Mouse (Mus musculus) C2C12 (cell line): Measurements from ENCODE around the gene Trpm8. TPM values are rescaled to one million over a fixed set of nuclear protein-coding genes. Genes with fewer than 3 reads are reported as not detected.

Experiments used
- H3K27me3 ChIP-seq: one replicate; pipeline ENCODE4 v1.6.1; 2011; ENCODE audit not compliant: control insufficient read depth, insufficient read depth, insufficient read length
- H3K36me3 ChIP-seq: one replicate; pipeline ENCODE4 v1.6.1; 2011; ENCODE audit not compliant: control insufficient read depth, insufficient read depth
- H3K4me3 ChIP-seq: one replicate; pipeline ENCODE4 v1.5.1; 2011; ENCODE audit warnings: mild to moderate bottlenecking, control low read depth; ENCODE audit not compliant: poor library complexity, insufficient read depth, severe bottlenecking
- H3K79me2 ChIP-seq: one replicate; pipeline ENCODE4 v1.6.1; 2011; ENCODE audit not compliant: control insufficient read depth, insufficient read depth
- H3K79me3 ChIP-seq: one replicate; pipeline ENCODE4 v1.6.1; 2011; ENCODE audit warnings: low read depth, control low read depth
- H3ac ChIP-seq: one replicate; pipeline ENCODE3; 2011; ENCODE audit warnings: low read depth; ENCODE audit not compliant: control insufficient read depth, insufficient read length
- CEBPB ChIP-seq: IDR thresholded peaks from one replicate; pipeline ENCODE4 v1.6.1; 2011; ENCODE audit warnings: low read depth, mild to moderate bottlenecking, control low read depth, moderate library complexity
- CTCF ChIP-seq: IDR thresholded peaks from one replicate; pipeline ENCODE4 v1.5.1; 2011; ENCODE audit not compliant: control insufficient read depth, insufficient read depth, insufficient read length
- FOSL1 ChIP-seq: IDR thresholded peaks from one replicate; pipeline ENCODE4 v1.8.0; 2011; ENCODE audit warnings: mild to moderate bottlenecking, low read length; ENCODE audit not compliant: poor library complexity, insufficient read depth, severe bottlenecking
- MAX ChIP-seq: IDR thresholded peaks from one replicate; pipeline ENCODE4 v1.6.1; 2011; ENCODE audit warnings: mild to moderate bottlenecking, control low read depth
- MYOD1 ChIP-seq: IDR thresholded peaks from one replicate; pipeline ENCODE4 v1.6.1; 2011; ENCODE audit warnings: low read depth; ENCODE audit not compliant: control insufficient read depth, insufficient read length
- MYOG ChIP-seq: IDR thresholded peaks from one replicate; pipeline ENCODE4 v1.6.1; 2011; ENCODE audit not compliant: control insufficient read depth, insufficient read length; ENCODE audit errors: extremely low read depth
- USF1 ChIP-seq: IDR thresholded peaks from one replicate; pipeline ENCODE4 v1.6.1; 2011; ENCODE audit warnings: low read depth, mild to moderate bottlenecking, control low read depth, moderate library complexity
- polyA plus RNA-seq: library from polyadenylated mRNA; unstranded; fragments of >200 nt; fragmentation: generic; extraction: Trizol; gene quantifications from one replicate; pipeline ENCODE4 v1.2.1, GENCODE M21; 2012; ENCODE audit warnings: missing spikeins

Trpm8 gene
- polyA plus RNA-seq, 1 experiment, result 0.02 TPM

GRCm38 (mm10) chr1:88339481-88339880, 62.0 kb downstream of the Trpm8 start:
- Histone ChIP-seq H3K36me3 (no peaks in the 10 kb centered on the region), H3K79me3 (no peaks in the 10 kb centered on the region), H3ac (no peak overlapping the region), H3K27me3 (peaks cover 9% of the 10 kb centered on the region), H3K4me3 (no peak overlapping the region), H3K79me2 (no peaks in the 10 kb centered on the region)
- TF ChIP-seq MYOG (no peak), CEBPB (no peak), CTCF (no peak), MYOD1 (no peak), USF1 (no peak), FOSL1 (no peak), MAX (no peak)

- no peaks in the 10 kb centered on the region for H3K36me3 ChIP-seq
- H3ac ChIP-seq, result no peak overlapping the region
- no peaks in the 10 kb centered on the region for H3K79me2 ChIP-seq
- H3K27me3 ChIP-seq, result peaks cover under 1% of the 10 kb centered on the region
- no peaks in the 10 kb centered on the region for H3K79me3 ChIP-seq
- no peak overlapping the region for H3K4me3 ChIP-seq
- no peak for TF ChIP-seq MAX
- TF ChIP-seq FOSL1, result no peak
- TF ChIP-seq CTCF, result no peak
- no peak for TF ChIP-seq MYOD1
- TF ChIP-seq MYOG, result no peak
- no peak for TF ChIP-seq CEBPB
- no peak for TF ChIP-seq USF1
Measured at GRCm38 (mm10) chr1:88342615-88343014, 65.2 kb downstream of the Trpm8 start.

- Histone ChIP-seq H3K36me3 (no peaks in the 10 kb centered on the region), H3K4me3 (no peak overlapping the region), H3K79me3 (no peaks in the 10 kb centered on the region), H3K79me2 (no peaks in the 10 kb centered on the region), H3ac (no peak overlapping the region), H3K27me3 (no peaks in the 10 kb centered on the region)
- TF ChIP-seq CTCF, result no peak
- peak; percentile 72 for TF ChIP-seq FOSL1
- peak; percentile 88 for TF ChIP-seq CEBPB
- no peak for TF ChIP-seq USF1
- TF ChIP-seq MYOD1, result peak; percentile 75
- no peak for TF ChIP-seq MAX
- TF ChIP-seq MYOG, result no peak
Measured at GRCm38 (mm10) chr1:88345580-88345979, 68.1 kb downstream of the Trpm8 start.

GRCm38 (mm10) chr1:88348496-88349005, 71.1 kb downstream of the Trpm8 start:
- Histone ChIP-seq H3K79me2 (no peaks in the 10 kb centered on the region), H3K79me3 (no peaks in the 10 kb centered on the region)
- TF ChIP-seq CEBPB, result no peak
- no peak for TF ChIP-seq MAX
- TF ChIP-seq FOSL1, result no peak
- no peak for TF ChIP-seq MYOG
- TF ChIP-seq USF1, result no peak
- TF ChIP-seq CTCF, result no peak
- no peak for TF ChIP-seq MYOD1

GRCm38 (mm10) chr1:88350761-88351160, 73.3 kb downstream of the Trpm8 start:
- Histone ChIP-seq H3K4me3 (no peak overlapping the region), H3K27me3 (no peaks in the 10 kb centered on the region), H3ac (no peak overlapping the region), H3K79me3 (no peaks in the 10 kb centered on the region), H3K79me2 (no peaks in the 10 kb centered on the region), H3K36me3 (no peaks in the 10 kb centered on the region)
- TF ChIP-seq FOSL1 (no peak), CEBPB (no peak), CTCF (no peak), USF1 (no peak), MYOG (no peak), MYOD1 (no peak), MAX (no peak)

More at GRCm38 (mm10) chr1:88348496-88349005, 71.1 kb downstream of the Trpm8 start:
- Histone ChIP-seq H3K27me3 (no peaks in the 10 kb centered on the region), H3K36me3 (no peaks in the 10 kb centered on the region), H3ac (no peak overlapping the region), H3K4me3 (no peak overlapping the region)

GRCm38 (mm10) chr1:88355025-88355424, 77.6 kb downstream of the Trpm8 start:
- H3ac ChIP-seq, result no peak overlapping the region
- no peaks in the 10 kb centered on the region for H3K27me3 ChIP-seq
- H3K36me3 ChIP-seq, result no peaks in the 10 kb centered on the region
- no peaks in the 10 kb centered on the region for H3K79me2 ChIP-seq
- H3K79me3 ChIP-seq, result no peaks in the 10 kb centered on the region
- H3K4me3 ChIP-seq, result no peak overlapping the region
- no peak for TF ChIP-seq CTCF
- TF ChIP-seq USF1, result no peak
- no peak for TF ChIP-seq MYOG
- no peak for TF ChIP-seq FOSL1
- no peak for TF ChIP-seq CEBPB
- TF ChIP-seq MYOD1, result no peak
- TF ChIP-seq MAX, result no peak
